In genomic region chr7:89460911-89461310, GRCm38 (mm10) we compare ENCODE assay signal across 22 mouse cellular contexts. TPM values are rescaled to one million over a fixed set of nuclear protein-coding genes. Genes with fewer than 3 reads are reported as not detected.
DNase-seq lines count a peak whose midpoint lies in the region; ATAC-seq and TF ChIP-seq lines count a peak whose summit lies in the region.
"Had no signal": no experiment of that assay in that cellular context is flagged by ENCODE, and none has a peak within 500 bp of the region (broad histone marks: within the 10 kb centered on the region; RNA-seq: fewer than 3 reads in every experiment).

No protein-coding gene starts in this region.

- H3K36me3 ChIP-seq in heart, embryonic 12.5 days: no peaks in the 10 kb centered on the region
- no peaks in the 10 kb centered on the region for H3K36me3 ChIP-seq in heart, embryonic 15.5 days
- no peaks in the 10 kb centered on the region for H3K36me3 ChIP-seq in limb, embryonic 12.5 days
- H3K36me3 ChIP-seq: G1E; hindbrain, embryonic 15.5 days; kidney, embryonic 15.5 days; midbrain, embryonic 12.5 days; neural tube, embryonic 13.5 days had no signal

- H3K4me1 ChIP-seq in heart, embryonic 12.5 days (replicated peaks): peaks cover 17% of the 10 kb centered on the region
- H3K4me1 ChIP-seq in heart, embryonic 15.5 days (replicated peaks): peaks cover 15% of the 10 kb centered on the region
- H3K4me1 ChIP-seq in limb, embryonic 12.5 days (replicated peaks): peaks cover 53% of the 10 kb centered on the region
- H3K4me1 ChIP-seq: hindbrain, embryonic 15.5 days had no signal

- no peak overlapping the region for H3K4me2 ChIP-seq in heart, embryonic 12.5 days
- 0 out of 2 replicates have a peak overlapping the region, but pooled peaks have one; percentile 25 for H3K4me2 ChIP-seq in heart, embryonic 15.5 days
- no peak overlapping the region for H3K4me2 ChIP-seq in limb, embryonic 12.5 days
- H3K4me2 ChIP-seq: hindbrain, embryonic 15.5 days; kidney, embryonic 15.5 days; midbrain, embryonic 12.5 days; neural tube, embryonic 13.5 days had no signal

- H3K4me3 ChIP-seq in gastrocnemius, adult 2 months: no peak overlapping the region
- H3K4me3 ChIP-seq in heart, embryonic 12.5 days: no peak overlapping the region
- H3K4me3 ChIP-seq in heart, embryonic 15.5 days: no peak overlapping the region
- H3K4me3 ChIP-seq in limb, embryonic 12.5 days (replicated peaks): no peak overlapping the region
- H3K4me3 ChIP-seq: hindbrain, embryonic 15.5 days; kidney, embryonic 15.5 days; layer of hippocampus, adult 2 months; midbrain, embryonic 12.5 days; neural tube, embryonic 13.5 days had no signal

- H3K27me3 ChIP-seq in heart, embryonic 12.5 days (replicated peaks): no peaks in the 10 kb centered on the region
- no peaks in the 10 kb centered on the region for H3K27me3 ChIP-seq in heart, embryonic 15.5 days
- H3K27me3 ChIP-seq in limb, embryonic 12.5 days: no peaks in the 10 kb centered on the region
- H3K27me3 ChIP-seq: hindbrain, embryonic 15.5 days; kidney, embryonic 15.5 days; midbrain, embryonic 12.5 days; neural tube, embryonic 13.5 days had no signal

- no peak overlapping the region for H3K9ac ChIP-seq in heart, embryonic 12.5 days
- H3K9ac ChIP-seq in heart, embryonic 15.5 days: no peak overlapping the region
- H3K9ac ChIP-seq in limb, embryonic 12.5 days (replicated peaks): no peak overlapping the region
- H3K9ac ChIP-seq: hindbrain, embryonic 15.5 days; kidney, embryonic 15.5 days; liver, postnatal 0 days; midbrain, embryonic 12.5 days; neural tube, embryonic 13.5 days had no signal

- intact Hi-C loops in gastrocnemius, adult 2 months (cut with DNase I): no loop called here
- intact Hi-C loops in left cerebral cortex, postnatal 25 days (cut with DNase I): no loop called here

- ATAC-seq in heart, embryonic 12.5 days (ENCODE audit: insufficient number of reproducible peaks, low FRiP score): no peak
- peak; percentile 71; the same call in 1 of the 2 replicates for ATAC-seq in heart, embryonic 15.5 days (replicated peaks; ENCODE audit: insufficient number of reproducible peaks, insufficient read depth, low FRiP score, low read depth)
- ATAC-seq in limb, embryonic 12.5 days (ENCODE audit: insufficient number of reproducible peaks, insufficient read depth, low FRiP score, low TSS enrichment, low read depth): no peak
- no peak for ATAC-seq in CD4-positive, CD25-positive, alpha-beta regulatory T cell, adult 4 months
- ATAC-seq: forebrain, embryonic 14.5 days; liver, postnatal 0 days had no signal

- TF ChIP-seq CTCF in gastrocnemius, adult 2 months (IDR thresholded peaks at IDR 0.05): no peak

- H3K9me3 ChIP-seq in heart, embryonic 12.5 days (replicated peaks): no peaks in the 10 kb centered on the region
- H3K9me3 ChIP-seq in heart, embryonic 15.5 days (replicated peaks): no peaks in the 10 kb centered on the region
- no peaks in the 10 kb centered on the region for H3K9me3 ChIP-seq in limb, embryonic 12.5 days
- H3K9me3 ChIP-seq: G1E; hindbrain, embryonic 15.5 days; kidney, embryonic 15.5 days; midbrain, embryonic 12.5 days; neural tube, embryonic 13.5 days had no signal

- H3K27ac ChIP-seq in gastrocnemius, adult 2 months: peak overlapping the region; percentile 24; the same call in 1 of the 2 replicates
- H3K27ac ChIP-seq in heart, embryonic 12.5 days (ENCODE audit: poor library complexity, severe bottlenecking): peak overlapping the region; percentile 48
- peak overlapping the region; percentile 80 for H3K27ac ChIP-seq in heart, embryonic 15.5 days
- H3K27ac ChIP-seq in limb, embryonic 12.5 days: peak overlapping the region; percentile 70
- H3K27ac ChIP-seq: hindbrain, embryonic 15.5 days; kidney, embryonic 15.5 days; layer of hippocampus, adult 2 months; midbrain, embryonic 12.5 days; neural tube, embryonic 13.5 days had no signal

- DNase-seq in gastrocnemius, adult 2 months: no peak
- no peak for DNase-seq in gastrocnemius, postnatal 25 days
- no peak for DNase-seq in heart, adult 8-10 months (ENCODE audit: low spot score)
- DNase-seq in left cerebral cortex, postnatal 25 days (ENCODE audit: low spot score in 2 of 2): no peak
- DNase-seq: adrenal gland, adult 8-10 months; cerebellum, adult 2 months; kidney, adult 18-20 months; kidney, postnatal 36 days; left cerebral cortex, postnatal 4 days; liver, postnatal 0 days; lung, postnatal 36 days had no signal

RNA-seq across cellular contexts. Expression of gene Fzd4, which starts 56.8 kb away (rescaled TPM):
- 10 to 100 TPM; 30.6 to 32.4 TPM for total RNA-seq in gastrocnemius, adult 2 months (2021)
- 10 to 100 TPM; 22.0 to 39.9 TPM for total RNA-seq in gastrocnemius, postnatal 25 days (2021)
- 10.5 and 11.0 TPM in 2 replicates for polyA plus RNA-seq in heart, embryonic 12.5 days (2016; fragmentation: Nextera tagmentation; extraction: Ambion mirVana)
- 10 to 100 TPM; 23.6 to 31.0 (median 28.6) TPM for total RNA-seq in heart, adult 8-10 months (2022)
- 9.3 and 10.0 TPM in 2 replicates for polyA plus RNA-seq in heart, embryonic 15.5 days (2015; fragmentation: Nextera tagmentation; extraction: Ambion mirVana)
- 13.2 and 14.8 TPM in 2 replicates for polyA plus RNA-seq in limb, embryonic 12.5 days (2016; fragmentation: Nextera tagmentation; extraction: Ambion mirVana)
- polyA plus RNA-seq in CD4-positive, CD25-positive, alpha-beta regulatory T cell, adult 4 months (2017; shearing (Covaris generic)): not detected
- total RNA-seq in left cerebral cortex, postnatal 25 days (2021): 1 to 10 TPM; 6.3 to 6.9 TPM
- polyA plus RNA-seq: G1E had no signal

RNA-seq across cellular contexts. Expression of gene Tmem135, which starts 56.9 kb away (rescaled TPM):
- 10 to 100 TPM; 13.2 to 19.6 TPM for total RNA-seq in gastrocnemius, adult 2 months (2021)
- total RNA-seq in gastrocnemius, postnatal 25 days (2021): 10 to 100 TPM; 13.1 to 21.6 TPM
- polyA plus RNA-seq in heart, embryonic 12.5 days (2016; fragmentation: Nextera tagmentation; extraction: Ambion mirVana): 30.2 and 31.2 TPM in 2 replicates
- 10 to 100 TPM; 30.3 to 39.6 (median 36.3) TPM for total RNA-seq in heart, adult 8-10 months (2022)
- polyA plus RNA-seq in heart, embryonic 15.5 days (2015; fragmentation: Nextera tagmentation; extraction: Ambion mirVana): 25.8 and 26.1 TPM in 2 replicates
- 20.6 and 25.0 TPM in 2 replicates for polyA plus RNA-seq in limb, embryonic 12.5 days (2016; fragmentation: Nextera tagmentation; extraction: Ambion mirVana)
- polyA plus RNA-seq in CD4-positive, CD25-positive, alpha-beta regulatory T cell, adult 4 months (2017; shearing (Covaris generic)): 10 to 100 TPM; 20.0 to 25.4 TPM
- 10 to 100 TPM; 65.1 to 73.9 TPM for total RNA-seq in left cerebral cortex, postnatal 25 days (2021)

Comparison
In these comparisons a context has a peak if more than half of its experiments do, and no peak if none do; other contexts are left out.
1. H3K27ac ChIP-seq: peak in every context shown above with its lines; median percentile 80 in heart, embryonic 15.5 days; 70 in limb, embryonic 12.5 days; 48 in heart, embryonic 12.5 days; 24 in gastrocnemius, adult 2 months.